Mouse (Mus musculus): ENCODE measurements around the gene Zic1. TPM values are rescaled to one million over a fixed set of nuclear protein-coding genes. Genes with fewer than 3 reads are reported as not detected.
A peak's percentile ranks its signal among the peaks of the same experiment; 100 is the strongest.

The Zic1 gene
- polyA plus RNA-seq, 1 experiment from 2014 or later, result 0.08 TPM

DNA sequence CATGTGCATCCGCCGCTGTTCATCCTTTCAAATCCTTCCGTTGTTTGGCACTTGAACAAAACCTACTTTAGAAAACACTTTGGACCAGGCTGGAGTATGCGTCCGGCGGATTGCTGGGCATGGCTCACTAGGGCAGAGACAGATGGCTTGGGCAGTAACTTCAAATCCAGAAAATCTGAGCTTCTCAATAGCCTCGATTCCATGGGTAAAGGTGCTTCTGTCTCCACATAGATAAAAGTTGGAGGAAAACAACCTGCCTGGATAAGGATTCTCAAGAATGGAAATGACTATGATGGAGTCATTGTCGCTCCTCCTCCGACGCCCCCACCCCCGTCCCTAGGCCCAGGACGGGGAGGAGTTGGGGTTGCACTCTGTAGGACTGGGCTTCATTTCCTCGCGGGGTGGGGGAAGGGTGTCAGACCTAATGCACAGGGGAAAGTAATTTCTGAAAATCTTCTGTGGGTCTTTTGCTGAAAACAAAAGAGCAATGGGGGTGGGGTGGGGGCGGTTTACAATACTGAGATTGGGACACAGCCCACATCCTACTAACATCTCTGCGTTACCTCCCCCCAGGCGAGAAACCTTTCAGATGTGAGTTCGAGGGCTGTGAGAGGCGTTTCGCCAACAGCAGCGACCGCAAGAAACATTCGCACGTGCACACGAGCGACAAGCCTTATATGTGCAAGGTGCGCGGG is 18.0 kb upstream of the Zic1 start:
- no peak for ATAC-seq (ENCODE audit: insufficient number of reproducible peaks, low FRiP score)
- H3K27ac ChIP-seq (ENCODE audit: poor library complexity, severe bottlenecking), result no peak overlapping the region

DNA sequence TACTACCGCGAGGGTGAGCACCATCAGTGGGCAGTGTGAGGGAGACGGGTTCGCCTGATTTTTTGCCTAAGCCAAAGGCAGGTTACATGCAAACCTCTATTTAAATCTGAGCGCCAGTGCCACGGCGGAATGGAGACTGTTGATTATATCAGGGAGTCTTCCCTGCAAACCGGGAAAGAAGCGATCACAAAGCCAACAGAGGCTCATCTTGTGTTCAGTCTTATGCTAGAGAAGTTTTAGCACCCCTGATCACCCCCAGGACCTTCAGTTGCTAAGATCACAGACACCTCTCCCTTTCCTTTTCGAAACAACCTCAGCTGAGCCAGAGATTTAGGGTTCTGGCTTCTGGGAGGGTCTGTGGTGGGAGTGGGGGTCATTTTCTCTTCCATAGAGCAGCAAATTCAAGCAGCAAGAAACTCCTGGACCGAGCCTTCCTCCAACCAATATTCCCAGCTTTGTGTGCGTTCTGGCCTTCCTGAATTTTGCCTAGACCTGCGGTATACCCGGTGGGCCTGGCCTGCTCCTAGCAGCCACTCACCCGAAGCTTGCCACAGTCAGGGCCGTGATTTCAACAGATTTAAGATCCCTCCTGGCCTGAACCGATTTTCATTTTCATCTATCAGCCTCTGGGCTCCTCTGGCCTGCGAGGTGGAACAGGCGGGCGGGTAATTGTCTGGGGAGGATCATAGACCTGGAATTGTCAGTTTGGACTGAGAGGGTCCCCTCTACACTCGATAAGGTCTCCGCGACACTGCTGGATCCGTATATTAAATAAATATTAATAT is 17.1 kb upstream of the Zic1 start:
- Histone ChIP-seq H3K4me1 (replicated peaks) (peaks cover 20% of the 10 kb centered on the region), H3K27ac (ENCODE audit: poor library complexity, severe bottlenecking) (no peak overlapping the region), H3K9ac (no peak overlapping the region), H3K9me3 (replicated peaks) (no peaks in the 10 kb centered on the region), H3K4me2 (no peak overlapping the region), H3K36me3 (no peaks in the 10 kb centered on the region), H3K27me3 (replicated peaks) (peaks cover 96% of the 10 kb centered on the region), H3K4me3 (no peak overlapping the region)
- ATAC-seq (ENCODE audit: insufficient number of reproducible peaks, low FRiP score), result no peak
- 3% methylated on average over 24 of the region's 24 CpGs for WGBS

More for the DNA sequence above, 18.0 kb upstream of the Zic1 start:
- peaks cover 18% of the 10 kb centered on the region for H3K4me1 ChIP-seq (replicated peaks)
- no peaks in the 10 kb centered on the region for H3K36me3 ChIP-seq
- no peak overlapping the region for H3K4me2 ChIP-seq
- H3K4me3 ChIP-seq, result 0 out of 2 replicates have a peak overlapping the region, but pooled peaks have one; percentile 3
- H3K27me3 ChIP-seq (replicated peaks), result peaks cover 95% of the 10 kb centered on the region
- 2% methylated on average over 28 of the region's 28 CpGs for WGBS
- H3K9me3 ChIP-seq (replicated peaks), result no peaks in the 10 kb centered on the region
- H3K9ac ChIP-seq, result no peak overlapping the region

DNA sequence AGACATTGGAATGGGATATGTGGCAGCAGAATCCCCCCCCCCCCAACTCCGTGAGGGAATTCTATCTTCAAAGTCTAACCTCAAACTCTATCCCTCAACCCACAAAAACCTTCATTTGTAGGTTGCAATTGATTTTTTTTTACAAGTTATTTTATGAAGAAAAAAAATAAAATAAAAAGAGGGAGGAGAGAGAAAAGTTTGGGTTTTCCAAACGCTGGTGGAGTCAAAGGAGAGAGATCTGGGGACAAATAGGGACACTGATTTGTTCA is 16.4 kb upstream of the Zic1 start:
- Histone ChIP-seq H3K4me2 (peak overlapping the region; percentile 83), H3K9me3 (replicated peaks) (no peaks in the 10 kb centered on the region), H3K36me3 (no peaks in the 10 kb centered on the region), H3K27me3 (replicated peaks) (peaks cover 96% of the 10 kb centered on the region), H3K27ac (ENCODE audit: poor library complexity, severe bottlenecking) (no peak overlapping the region), H3K4me1 (replicated peaks) (peaks cover 20% of the 10 kb centered on the region), H3K9ac (no peak overlapping the region), H3K4me3 (peak overlapping the region; percentile 55)
- 3% methylated on average over 2 of the region's 2 CpGs for WGBS
- ATAC-seq (ENCODE audit: insufficient number of reproducible peaks, low FRiP score), result no peak

DNA sequence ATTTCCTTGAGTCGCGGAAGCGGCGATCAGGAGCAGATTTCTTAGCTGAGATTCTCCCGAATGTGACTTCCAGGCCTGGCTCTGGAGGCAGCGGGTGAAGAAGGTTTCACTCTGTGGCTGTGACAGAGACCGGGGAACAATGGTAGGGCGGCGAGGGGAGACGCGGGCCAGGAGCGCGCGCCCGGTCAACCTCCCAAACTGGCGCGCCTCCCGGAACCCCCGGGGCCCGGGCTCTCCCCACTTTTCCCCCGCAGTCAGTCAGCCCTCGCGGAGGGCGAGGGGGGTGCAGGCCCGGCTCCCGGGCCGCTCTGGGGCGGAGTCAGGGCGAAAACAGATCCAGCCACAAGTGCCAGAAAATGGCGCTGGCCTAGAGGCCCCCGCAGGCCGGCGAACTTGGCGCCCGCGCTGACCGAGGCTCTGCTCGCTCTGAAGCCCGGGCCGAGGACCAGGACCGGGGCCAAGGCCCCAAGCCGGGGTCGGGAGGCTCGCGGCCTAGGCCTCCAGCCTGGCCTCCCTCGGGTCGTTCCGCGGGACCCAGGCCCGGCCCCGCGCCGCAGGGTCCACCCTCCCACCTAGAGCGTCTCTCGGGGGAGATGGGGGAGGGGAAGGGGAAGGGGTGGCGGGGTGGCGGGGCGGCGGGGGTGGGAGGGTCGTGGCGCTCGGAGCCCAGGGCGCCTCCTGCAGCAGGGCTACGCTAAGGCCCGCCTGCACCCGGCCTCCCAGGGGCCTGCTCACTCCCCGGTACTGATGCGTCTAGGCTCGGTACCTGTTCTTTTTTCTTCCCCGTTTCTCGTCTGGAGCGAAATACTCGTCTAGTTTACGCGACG is 15.9 kb upstream of the Zic1 start:
- Histone ChIP-seq H3K4me2 (peak overlapping the region; percentile 83), H3K9me3 (replicated peaks) (no peaks in the 10 kb centered on the region), H3K4me1 (replicated peaks) (peaks cover 20% of the 10 kb centered on the region), H3K4me3 (peak overlapping the region; percentile 55), H3K27me3 (replicated peaks) (peaks cover 96% of the 10 kb centered on the region), H3K27ac (ENCODE audit: poor library complexity, severe bottlenecking) (no peak overlapping the region), H3K9ac (peak overlapping the region; percentile 58), H3K36me3 (no peaks in the 10 kb centered on the region)
- WGBS, result 0% methylated on average over 60 of the region's 76 CpGs
- peak; percentile 71; the same call in 1 of the 2 replicates for ATAC-seq (ENCODE audit: insufficient number of reproducible peaks, low FRiP score)

DNA sequence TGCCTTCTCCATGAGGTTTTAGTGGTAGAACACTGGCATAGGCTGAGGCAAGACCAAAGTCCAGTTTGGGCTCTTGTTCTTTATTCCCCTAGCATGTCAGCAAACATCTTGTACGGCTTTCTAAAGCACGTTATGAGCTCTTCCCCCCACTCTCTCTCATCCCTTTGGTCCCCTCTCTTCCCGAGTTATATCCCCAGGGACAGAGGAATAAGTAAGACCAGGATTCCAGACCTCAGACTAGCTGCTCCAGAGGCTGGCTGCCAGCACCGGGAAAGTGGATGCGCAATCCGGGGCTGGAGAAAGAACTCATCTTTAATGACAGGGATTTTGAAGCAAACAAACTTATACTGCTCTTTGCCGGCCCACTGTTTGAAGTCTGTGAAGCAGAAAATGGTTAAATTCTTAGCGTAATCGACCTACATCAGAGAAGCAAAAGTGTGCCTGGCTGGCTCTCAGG is 14.9 kb upstream of the Zic1 start:
- no peaks in the 10 kb centered on the region for H3K9me3 ChIP-seq (replicated peaks)
- peaks cover 96% of the 10 kb centered on the region for H3K27me3 ChIP-seq (replicated peaks)
- ATAC-seq (ENCODE audit: insufficient number of reproducible peaks, low FRiP score), result no peak
- no peak overlapping the region for H3K9ac ChIP-seq
- no peak overlapping the region for H3K4me2 ChIP-seq
- no peak overlapping the region for H3K27ac ChIP-seq (ENCODE audit: poor library complexity, severe bottlenecking)
- no peaks in the 10 kb centered on the region for H3K36me3 ChIP-seq
- 2% methylated on average over 9 of the region's 9 CpGs for WGBS
- H3K4me3 ChIP-seq, result no peak overlapping the region
- H3K4me1 ChIP-seq (replicated peaks), result peaks cover 20% of the 10 kb centered on the region

DNA sequence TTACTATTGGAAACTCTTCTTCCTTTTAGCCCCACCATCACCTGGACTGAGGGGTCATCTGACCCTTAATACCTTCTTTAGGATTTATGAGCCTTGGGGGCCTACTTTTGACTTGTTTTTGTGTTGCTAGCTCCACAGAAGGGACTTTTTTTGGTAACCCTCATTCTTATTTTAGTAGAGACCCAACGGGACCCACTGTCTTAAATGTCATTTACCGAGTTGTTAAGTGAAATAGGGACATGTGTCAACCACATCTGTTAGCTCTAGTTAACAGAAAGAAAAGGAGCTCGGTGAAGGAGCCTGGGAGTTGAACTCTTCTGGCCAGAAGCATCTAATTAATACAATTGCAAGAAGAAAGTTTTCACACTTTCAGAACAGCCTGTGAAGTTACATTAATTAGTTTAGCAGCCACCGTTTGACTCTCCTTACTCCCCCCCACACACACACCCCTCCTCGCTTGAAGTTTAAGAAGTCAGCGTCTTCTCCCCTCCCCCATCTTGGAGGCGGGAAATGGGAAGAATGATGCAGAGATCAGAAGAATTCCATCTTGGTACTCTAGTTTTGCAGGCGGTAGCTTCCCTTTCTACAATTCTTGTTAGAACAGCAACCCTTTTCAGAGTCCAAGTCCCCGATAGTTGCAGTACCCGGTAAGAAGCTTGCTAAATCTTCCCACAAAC is 14.3 kb upstream of the Zic1 start:
- peaks cover 20% of the 10 kb centered on the region for H3K4me1 ChIP-seq (replicated peaks)
- H3K4me3 ChIP-seq, result no peak overlapping the region
- H3K9ac ChIP-seq, result no peak overlapping the region
- peaks cover 94% of the 10 kb centered on the region for H3K27me3 ChIP-seq (replicated peaks)
- under 1% methylated on average over 10 of the region's 10 CpGs for WGBS
- H3K9me3 ChIP-seq (replicated peaks), result no peaks in the 10 kb centered on the region
- no peak for ATAC-seq (ENCODE audit: insufficient number of reproducible peaks, low FRiP score)
- H3K36me3 ChIP-seq, result no peaks in the 10 kb centered on the region
- no peak overlapping the region for H3K27ac ChIP-seq (ENCODE audit: poor library complexity, severe bottlenecking)
- H3K4me2 ChIP-seq, result no peak overlapping the region

DNA sequence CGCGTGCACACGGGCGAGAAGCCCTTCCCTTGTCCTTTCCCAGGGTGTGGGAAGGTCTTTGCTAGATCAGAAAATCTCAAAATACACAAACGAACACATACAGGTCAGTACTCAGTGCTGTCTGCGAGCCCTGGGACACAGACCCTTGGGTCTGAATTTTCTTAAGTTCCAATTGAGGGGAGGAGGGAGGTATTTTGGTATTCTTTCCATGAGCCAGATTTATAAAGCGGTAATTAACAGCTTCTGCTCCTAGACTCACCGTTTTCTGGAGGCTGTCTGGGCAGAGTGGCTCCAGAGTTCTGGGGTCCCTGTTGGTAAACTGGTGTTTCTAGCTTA is 13.7 kb upstream of the Zic1 start:
- under 1% methylated on average over 8 of the region's 8 CpGs for WGBS
- Histone ChIP-seq H3K9ac (no peak overlapping the region), H3K27me3 (replicated peaks) (peaks cover 93% of the 10 kb centered on the region), H3K4me2 (no peak overlapping the region), H3K4me3 (no peak overlapping the region), H3K27ac (ENCODE audit: poor library complexity, severe bottlenecking) (no peak overlapping the region), H3K4me1 (replicated peaks) (peaks cover 20% of the 10 kb centered on the region), H3K36me3 (no peaks in the 10 kb centered on the region), H3K9me3 (replicated peaks) (no peaks in the 10 kb centered on the region)
- ATAC-seq (ENCODE audit: insufficient number of reproducible peaks, low FRiP score), result no peak

DNA sequence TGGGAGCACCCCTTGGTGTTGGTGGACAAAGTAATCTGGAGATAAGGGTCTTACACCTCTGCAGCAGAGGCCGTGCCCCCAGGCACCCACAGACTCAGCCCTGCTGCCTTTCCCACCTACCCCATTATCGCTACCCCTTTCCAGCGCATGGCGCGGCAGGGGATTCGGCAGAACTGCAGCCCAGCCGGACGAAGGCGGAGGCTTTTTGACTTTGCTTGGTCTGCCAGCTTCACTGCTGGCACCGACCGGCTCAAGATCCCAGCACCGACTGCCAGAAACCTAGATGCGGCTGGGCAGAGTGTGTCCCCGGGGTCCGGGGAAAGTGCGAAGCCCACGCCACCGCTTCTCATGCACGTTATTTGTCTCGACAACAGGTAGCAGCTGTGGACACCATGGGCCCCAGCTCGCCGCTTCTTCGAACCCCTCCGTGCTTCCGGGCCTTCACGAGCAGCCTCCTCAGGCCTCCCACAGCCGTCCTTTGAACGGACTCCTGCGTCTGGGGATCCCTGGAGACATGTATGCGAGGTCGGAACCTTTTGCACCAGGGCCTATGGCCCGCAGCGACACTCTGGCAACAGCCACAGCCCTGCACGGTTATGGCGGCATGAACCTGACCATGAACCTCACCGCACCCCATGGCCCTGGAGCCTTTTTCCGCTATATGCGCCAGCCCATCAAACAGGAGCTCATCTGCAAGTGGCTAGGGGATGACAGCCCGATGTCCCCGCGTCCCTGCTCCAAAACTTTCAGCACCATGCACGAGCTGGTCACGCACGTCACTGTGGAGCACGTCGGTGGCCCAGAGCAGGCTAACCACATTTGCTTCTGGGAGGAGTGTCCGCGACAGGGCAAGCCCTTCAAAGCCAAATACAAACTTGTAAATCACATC is 13.0 kb upstream of the Zic1 start:
- Histone ChIP-seq H3K36me3 (no peaks in the 10 kb centered on the region), H3K4me2 (peak overlapping the region; percentile 13), H3K27me3 (replicated peaks) (peaks cover 93% of the 10 kb centered on the region), H3K4me3 (peak overlapping the region; percentile 15), H3K9me3 (replicated peaks) (no peaks in the 10 kb centered on the region), H3K27ac (ENCODE audit: poor library complexity, severe bottlenecking) (no peak overlapping the region), H3K9ac (no peak overlapping the region), H3K4me1 (replicated peaks) (peaks cover 15% of the 10 kb centered on the region; the same call in 1 of the 2 replicates)
- ATAC-seq (ENCODE audit: insufficient number of reproducible peaks, low FRiP score), result no peak
- WGBS, result under 1% methylated on average over 48 of the region's 48 CpGs

DNA sequence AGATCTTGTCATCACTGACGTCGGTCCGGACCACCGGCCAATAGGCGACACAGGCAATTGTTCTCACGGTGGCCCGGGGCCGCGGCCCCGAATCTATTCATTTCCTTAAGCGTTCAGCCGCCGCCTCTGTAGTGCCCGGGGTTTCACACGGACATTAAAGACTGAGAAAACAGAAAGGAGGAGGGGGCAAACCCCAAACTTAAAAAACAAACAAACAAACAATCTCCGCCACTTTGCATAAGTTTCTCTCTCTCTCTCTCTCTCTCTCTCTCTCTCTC is 12.2 kb upstream of the Zic1 start:
- Histone ChIP-seq H3K9me3 (replicated peaks) (no peaks in the 10 kb centered on the region), H3K4me3 (no peak overlapping the region), H3K27me3 (replicated peaks) (peaks cover 88% of the 10 kb centered on the region), H3K27ac (ENCODE audit: poor library complexity, severe bottlenecking) (no peak overlapping the region), H3K4me1 (replicated peaks) (peaks cover 15% of the 10 kb centered on the region; the same call in 1 of the 2 replicates), H3K4me2 (no peak overlapping the region), H3K9ac (no peak overlapping the region), H3K36me3 (no peaks in the 10 kb centered on the region)
- whole genome bisulfite sequencing, result 0% methylated on average over 15 of the region's 16 CpGs
- ATAC-seq (ENCODE audit: insufficient number of reproducible peaks, low FRiP score), result no peak

DNA sequence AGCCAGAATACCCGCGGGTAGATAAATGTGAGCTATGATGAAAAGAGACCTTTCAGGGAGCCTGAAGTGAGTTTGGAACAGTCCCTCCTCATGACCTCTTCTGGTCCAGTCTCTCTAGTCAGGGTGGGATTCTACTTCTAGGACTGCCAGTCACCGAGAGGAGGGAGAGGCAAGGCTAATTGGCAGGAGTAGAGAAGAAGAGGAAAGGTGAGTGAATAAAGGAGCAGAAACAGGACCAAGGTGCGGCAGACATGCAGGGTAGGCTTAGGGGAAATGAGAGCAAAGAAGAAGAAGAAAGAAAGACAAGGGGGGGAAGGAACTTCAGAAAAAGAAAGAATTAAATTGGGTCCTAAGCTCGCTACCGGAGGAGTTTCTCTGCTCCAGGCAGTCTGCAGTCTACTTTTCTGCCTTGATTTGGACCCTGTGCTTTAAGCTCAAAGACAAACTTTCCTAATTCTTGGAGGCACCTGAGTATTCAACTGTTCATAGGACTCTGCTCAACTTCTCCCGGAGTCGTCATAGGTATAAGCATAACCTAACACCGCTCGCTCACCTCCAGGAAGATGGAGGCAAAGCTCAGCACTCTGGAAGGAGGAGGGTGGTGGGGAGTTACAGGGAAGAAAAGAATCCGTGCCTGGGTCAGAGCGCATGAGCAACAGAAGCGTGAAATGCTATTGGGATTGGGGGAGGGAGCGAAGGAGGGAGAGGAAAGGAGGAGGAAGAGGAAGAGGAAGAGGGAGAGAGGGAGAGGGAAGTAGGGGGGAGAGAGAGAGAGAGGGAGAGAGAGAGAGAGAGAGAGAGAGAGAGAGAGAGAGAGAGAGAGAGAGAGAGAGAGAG is 11.6 kb upstream of the Zic1 start:
- H3K27me3 ChIP-seq (replicated peaks), result peaks cover 88% of the 10 kb centered on the region
- no peaks in the 10 kb centered on the region for H3K9me3 ChIP-seq (replicated peaks)
- H3K9ac ChIP-seq, result no peak overlapping the region
- no peak for ATAC-seq (ENCODE audit: insufficient number of reproducible peaks, low FRiP score)
- H3K36me3 ChIP-seq, result no peaks in the 10 kb centered on the region
- no peak overlapping the region for H3K27ac ChIP-seq (ENCODE audit: poor library complexity, severe bottlenecking)
- no peak overlapping the region for H3K4me3 ChIP-seq
- H3K4me1 ChIP-seq (replicated peaks), result peaks cover 15% of the 10 kb centered on the region; the same call in 1 of the 2 replicates
- no peak overlapping the region for H3K4me2 ChIP-seq
- WGBS, result 2% methylated on average over 14 of the region's 14 CpGs
